Mouse (Mus musculus) C2C12 (cell line): ENCODE measurements around the gene Kank2. TPM values are rescaled to one million over a fixed set of nuclear protein-coding genes. Genes with fewer than 3 reads are reported as not detected.
"Not testable (repeated sequence)": the region's sequence is repeated elsewhere in the genome, so short reads cannot be mapped to it uniquely, and the experiment has no call there.

Experiments used
- H3K27me3 ChIP-seq: one replicate; pipeline ENCODE4 v1.6.1; 2011; ENCODE audit not compliant: control insufficient read depth, insufficient read depth, insufficient read length
- H3K36me3 ChIP-seq: one replicate; pipeline ENCODE4 v1.6.1; 2011; ENCODE audit not compliant: control insufficient read depth, insufficient read depth
- H3K4me3 ChIP-seq: one replicate; pipeline ENCODE4 v1.5.1; 2011; ENCODE audit warnings: mild to moderate bottlenecking, control low read depth; ENCODE audit not compliant: poor library complexity, insufficient read depth, severe bottlenecking
- H3K79me2 ChIP-seq: one replicate; pipeline ENCODE4 v1.6.1; 2011; ENCODE audit not compliant: control insufficient read depth, insufficient read depth
- H3K79me3 ChIP-seq: one replicate; pipeline ENCODE4 v1.6.1; 2011; ENCODE audit warnings: low read depth, control low read depth
- H3ac ChIP-seq: one replicate; pipeline ENCODE3; 2011; ENCODE audit warnings: low read depth; ENCODE audit not compliant: control insufficient read depth, insufficient read length
- CEBPB ChIP-seq: IDR thresholded peaks from one replicate; pipeline ENCODE4 v1.6.1; 2011; ENCODE audit warnings: low read depth, mild to moderate bottlenecking, control low read depth, moderate library complexity
- CTCF ChIP-seq: IDR thresholded peaks from one replicate; pipeline ENCODE4 v1.5.1; 2011; ENCODE audit not compliant: control insufficient read depth, insufficient read depth, insufficient read length
- FOSL1 ChIP-seq: IDR thresholded peaks from one replicate; pipeline ENCODE4 v1.8.0; 2011; ENCODE audit warnings: mild to moderate bottlenecking, low read length; ENCODE audit not compliant: poor library complexity, insufficient read depth, severe bottlenecking
- MAX ChIP-seq: IDR thresholded peaks from one replicate; pipeline ENCODE4 v1.6.1; 2011; ENCODE audit warnings: mild to moderate bottlenecking, control low read depth
- MYOD1 ChIP-seq: IDR thresholded peaks from one replicate; pipeline ENCODE4 v1.6.1; 2011; ENCODE audit warnings: low read depth; ENCODE audit not compliant: control insufficient read depth, insufficient read length
- MYOG ChIP-seq: IDR thresholded peaks from one replicate; pipeline ENCODE4 v1.6.1; 2011; ENCODE audit not compliant: control insufficient read depth, insufficient read length; ENCODE audit errors: extremely low read depth
- USF1 ChIP-seq: IDR thresholded peaks from one replicate; pipeline ENCODE4 v1.6.1; 2011; ENCODE audit warnings: low read depth, mild to moderate bottlenecking, control low read depth, moderate library complexity
- polyA plus RNA-seq: library from polyadenylated mRNA; unstranded; fragments of >200 nt; fragmentation: generic; extraction: Trizol; gene quantifications from one replicate; pipeline ENCODE4 v1.2.1, GENCODE M21; 2012; ENCODE audit warnings: missing spikeins

The Kank2 gene
- polyA plus RNA-seq, 1 experiment = 43.3 TPM

GRCm38 (mm10) chr9:21794925-21795324 lies 3.6 kb downstream of the Kank2 start:
- Histone ChIP-seq H3K4me3 (no peak overlapping the region), H3K27me3 (no peaks in the 10 kb centered on the region), H3K79me3 (peaks cover 38% of the 10 kb centered on the region), H3K79me2 (peaks cover 81% of the 10 kb centered on the region), H3ac (no peak overlapping the region), H3K36me3 (peaks cover 42% of the 10 kb centered on the region)
- no peak for TF ChIP-seq CEBPB
- TF ChIP-seq MYOD1 = no peak
- no peak for TF ChIP-seq MAX
- no peak for TF ChIP-seq USF1
- no peak for TF ChIP-seq FOSL1
- no peak for TF ChIP-seq MYOG

- H3K4me3 ChIP-seq = no peak overlapping the region
- H3K79me3 ChIP-seq = peaks cover 43% of the 10 kb centered on the region
- H3ac ChIP-seq = no peak overlapping the region
- no peaks in the 10 kb centered on the region for H3K27me3 ChIP-seq
- H3K79me2 ChIP-seq = peaks cover 86% of the 10 kb centered on the region
- H3K36me3 ChIP-seq = peaks cover 47% of the 10 kb centered on the region
- TF ChIP-seq MAX = no peak
- no peak for TF ChIP-seq CEBPB
- no peak for TF ChIP-seq USF1
- no peak for TF ChIP-seq FOSL1
- no peak for TF ChIP-seq MYOD1
- TF ChIP-seq MYOG = no peak
- no peak for TF ChIP-seq CTCF
Measured at GRCm38 (mm10) chr9:21794344-21794834, 4.2 kb downstream of the Kank2 start.

GRCm38 (mm10) chr9:21793507-21793906 lies 5.0 kb downstream of the Kank2 start:
- Histone ChIP-seq H3K79me3 (peaks cover 51% of the 10 kb centered on the region), H3K36me3 (peaks cover 47% of the 10 kb centered on the region)
- not testable (repeated sequence) for H3K27me3 ChIP-seq

GRCm38 (mm10) chr9:21792644-21793043 lies 5.9 kb downstream of the Kank2 start:
- peak; percentile 97 for TF ChIP-seq MYOD1
- no peak for TF ChIP-seq CTCF
- no peak for TF ChIP-seq CEBPB
- no peak for TF ChIP-seq MYOG
- TF ChIP-seq MAX = peak; percentile 12
- no peak for TF ChIP-seq FOSL1
- H3ac ChIP-seq = no peak overlapping the region
- H3K36me3 ChIP-seq = peaks cover 51% of the 10 kb centered on the region
- H3K79me2 ChIP-seq = peaks cover 97% of the 10 kb centered on the region
- no peak overlapping the region for H3K4me3 ChIP-seq
- H3K79me3 ChIP-seq = peaks cover 52% of the 10 kb centered on the region
- no peaks in the 10 kb centered on the region for H3K27me3 ChIP-seq

More at GRCm38 (mm10) chr9:21793507-21793906, 5.0 kb downstream of the Kank2 start:
- not testable (repeated sequence) for H3ac ChIP-seq, H3K4me3 ChIP-seq
- H3K79me2 ChIP-seq = peaks cover 95% of the 10 kb centered on the region

- peak; percentile 7 for TF ChIP-seq MAX
- no peak for TF ChIP-seq MYOD1
- H3K36me3 ChIP-seq = peaks cover 53% of the 10 kb centered on the region
- peaks cover 96% of the 10 kb centered on the region for H3K79me2 ChIP-seq
- no peaks in the 10 kb centered on the region for H3K27me3 ChIP-seq
- no peak overlapping the region for H3ac ChIP-seq
- H3K79me3 ChIP-seq = peaks cover 45% of the 10 kb centered on the region
- H3K4me3 ChIP-seq = no peak overlapping the region
Measured at GRCm38 (mm10) chr9:21791861-21792260, 6.7 kb downstream of the Kank2 start.

GRCm38 (mm10) chr9:21788234-21788633 lies 10.3 kb downstream of the Kank2 start:
- H3ac ChIP-seq = no peak overlapping the region
- H3K79me2 ChIP-seq = peaks cover 89% of the 10 kb centered on the region
- TF ChIP-seq MYOD1 = no peak
- TF ChIP-seq CTCF = no peak
- TF ChIP-seq MAX = no peak
- no peak for TF ChIP-seq CEBPB
- TF ChIP-seq FOSL1 = no peak
- TF ChIP-seq MYOG = no peak
- TF ChIP-seq USF1 = no peak
- no peaks in the 10 kb centered on the region for H3K27me3 ChIP-seq
- peaks cover 45% of the 10 kb centered on the region for H3K79me3 ChIP-seq
- H3K36me3 ChIP-seq = peaks cover 54% of the 10 kb centered on the region
- no peak overlapping the region for H3K4me3 ChIP-seq
